Mouse (Mus musculus) brain, embryonic 14.5 days (tissue): ENCODE measurements at regions not wholly inside any gene's neighbourhood (a gene's known extent, or its start where the extent isn't known, plus 50 kb on each side); places are given as distances from the start of the nearest gene placed in this dataset.

Experiments
- DNase-seq: peaks from one replicate; pipeline ENCODE4 v3.0.0-alpha.2; 2011; ENCODE audit warnings: low read depth
- CTCF ChIP-seq: fragments of 200-500 bp; IDR thresholded peaks from 2 replicates; pipeline ENCODE4 v1.5.1; 2012; ENCODE audit warnings: inconsistent platforms, mild to moderate bottlenecking, moderate library complexity, borderline replicate concordance; ENCODE audit not compliant: insufficient read depth, insufficient read length; ENCODE audit errors: extremely low read depth
- POLR2A ChIP-seq: fragments of 200-500 bp; IDR thresholded peaks from 2 replicates; pipeline ENCODE4 v1.6.1; 2012; ENCODE audit warnings: mild to moderate bottlenecking, inconsistent platforms, borderline replicate concordance; ENCODE audit not compliant: poor library complexity, insufficient read depth, insufficient read length, severe bottlenecking; ENCODE audit errors: extremely low read depth

DNA sequence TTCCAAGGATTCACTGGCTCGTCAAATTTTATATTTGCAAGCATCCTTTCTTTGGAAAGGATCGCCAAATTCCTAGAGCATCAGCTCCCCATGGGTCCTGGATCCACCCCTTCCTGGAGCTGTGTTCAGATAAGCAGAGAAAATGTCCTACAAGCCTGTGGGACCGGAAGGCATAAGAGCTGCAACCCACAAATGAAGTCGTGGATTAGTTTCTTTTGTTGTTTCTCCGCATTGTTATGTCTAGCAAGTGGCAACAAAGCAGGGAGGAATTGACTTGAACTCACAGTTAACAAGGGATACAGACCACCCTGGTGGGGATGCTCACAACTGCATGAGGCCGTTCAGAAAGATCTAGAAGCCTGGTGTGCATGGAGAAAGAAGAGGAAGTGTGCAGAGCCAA is 406.4 kb downstream of the Med13l start:
- TF ChIP-seq CTCF (no peak), POLR2A (no peak)
- no peak for DNase-seq

- no peak for TF ChIP-seq CTCF
- TF ChIP-seq POLR2A, result no peak
- no peak for DNase-seq
These were observed 407.2 kb downstream of the Med13l start for GRCm38 (mm10) chr5:118967718-118968117.

DNA sequence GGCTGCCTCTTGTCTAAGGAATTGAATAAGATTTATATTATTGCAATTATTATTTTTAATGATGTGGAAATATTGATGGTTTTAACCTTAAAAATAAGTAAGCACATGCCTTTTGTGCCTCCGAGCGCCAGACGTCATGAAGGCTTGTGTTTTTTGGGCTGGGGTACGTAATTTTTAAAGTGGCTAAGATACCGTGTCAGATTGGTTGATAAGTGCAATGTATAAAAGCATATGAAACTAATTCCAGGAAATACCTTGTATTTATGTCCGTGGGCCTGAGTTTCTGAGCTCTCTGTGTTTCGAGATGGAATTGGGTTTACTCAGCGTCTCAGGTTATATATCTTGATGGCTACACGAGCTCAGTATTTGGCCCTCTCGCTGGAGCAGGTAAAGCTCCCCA is 414.7 kb downstream of the Med13l start:
- no peak for DNase-seq
- no peak for TF ChIP-seq POLR2A

GRCm38 (mm10) chr5:118978921-118979630 is 418.6 kb downstream of the Med13l start:
- no peak for DNase-seq
- TF ChIP-seq CTCF (no peak), POLR2A (no peak)

DNA sequence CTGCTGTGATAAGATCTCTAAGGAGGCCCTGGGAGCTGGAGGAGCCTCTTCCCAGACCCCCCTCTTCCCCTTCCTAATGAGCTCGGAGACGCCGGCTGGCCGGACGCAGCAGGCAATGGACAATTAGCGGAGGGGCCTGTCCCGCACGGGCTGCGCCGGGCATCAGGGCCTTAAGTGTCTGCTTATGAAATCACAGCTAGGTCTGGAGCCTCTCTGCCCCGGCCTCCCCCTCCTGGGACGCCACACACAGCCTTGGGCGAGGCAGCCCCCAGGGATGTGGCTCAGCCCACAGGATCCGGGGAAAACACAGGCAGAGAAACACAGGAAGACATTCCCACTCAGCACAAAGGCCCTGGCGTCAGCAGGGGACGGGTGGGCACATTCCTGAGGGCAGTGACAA is 420.6 kb downstream of the Med13l start:
- peak; percentile 44 for DNase-seq
- TF ChIP-seq CTCF, result no peak
- TF ChIP-seq POLR2A, result no peak

DNA sequence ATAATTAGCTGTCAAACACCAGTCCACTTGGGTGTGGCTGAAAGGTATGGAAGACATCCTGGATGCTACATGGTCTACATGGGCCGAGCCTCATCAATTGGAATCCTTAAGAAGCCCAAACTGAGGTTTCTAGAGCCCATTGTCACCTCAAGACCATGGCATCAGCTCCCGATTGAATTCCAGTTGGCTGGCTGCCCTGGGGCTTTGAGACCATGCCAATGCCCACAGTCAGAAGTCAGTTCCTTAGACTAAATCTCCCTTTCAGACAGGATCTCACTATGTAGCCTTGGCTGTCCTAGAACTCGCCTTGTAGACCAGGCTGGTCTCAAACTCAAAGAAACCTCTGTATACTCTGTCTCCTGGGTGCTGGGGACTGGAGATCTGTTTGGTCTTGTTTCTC is 423.8 kb downstream of the Med13l start:
- TF ChIP-seq CTCF (no peak), POLR2A (no peak)
- no peak for DNase-seq

DNA sequence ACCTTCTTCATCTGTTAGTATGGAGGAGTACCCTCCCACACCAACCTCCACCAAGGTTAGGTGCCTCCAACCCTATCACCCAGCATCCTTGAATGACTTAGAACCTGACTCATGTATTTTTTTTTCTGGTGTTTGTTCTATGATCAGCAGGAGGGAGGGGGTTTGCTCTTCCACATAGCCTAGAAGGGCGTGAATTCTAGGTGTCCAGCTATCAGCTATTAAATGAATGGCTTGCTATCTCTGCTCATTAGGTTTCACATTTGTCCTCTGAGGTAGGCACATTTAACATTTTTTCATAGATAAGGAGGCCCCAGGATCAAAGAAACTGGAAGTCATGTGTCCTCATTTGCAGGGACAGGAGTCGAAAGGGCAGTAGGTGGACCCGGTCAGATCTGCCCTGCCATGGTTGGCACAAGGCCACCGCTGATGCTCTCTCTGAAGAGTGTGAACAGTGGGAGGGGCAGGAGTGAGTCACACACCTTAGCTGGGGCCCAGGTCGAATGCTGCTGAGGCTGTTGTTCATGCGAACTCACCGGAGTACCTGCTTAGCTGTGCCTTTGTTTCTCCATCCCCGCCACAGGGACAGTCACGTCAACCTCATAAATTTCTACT is 424.4 kb downstream of the Med13l start:
- no peak for DNase-seq
- TF ChIP-seq POLR2A (no peak), CTCF (no peak)

DNA sequence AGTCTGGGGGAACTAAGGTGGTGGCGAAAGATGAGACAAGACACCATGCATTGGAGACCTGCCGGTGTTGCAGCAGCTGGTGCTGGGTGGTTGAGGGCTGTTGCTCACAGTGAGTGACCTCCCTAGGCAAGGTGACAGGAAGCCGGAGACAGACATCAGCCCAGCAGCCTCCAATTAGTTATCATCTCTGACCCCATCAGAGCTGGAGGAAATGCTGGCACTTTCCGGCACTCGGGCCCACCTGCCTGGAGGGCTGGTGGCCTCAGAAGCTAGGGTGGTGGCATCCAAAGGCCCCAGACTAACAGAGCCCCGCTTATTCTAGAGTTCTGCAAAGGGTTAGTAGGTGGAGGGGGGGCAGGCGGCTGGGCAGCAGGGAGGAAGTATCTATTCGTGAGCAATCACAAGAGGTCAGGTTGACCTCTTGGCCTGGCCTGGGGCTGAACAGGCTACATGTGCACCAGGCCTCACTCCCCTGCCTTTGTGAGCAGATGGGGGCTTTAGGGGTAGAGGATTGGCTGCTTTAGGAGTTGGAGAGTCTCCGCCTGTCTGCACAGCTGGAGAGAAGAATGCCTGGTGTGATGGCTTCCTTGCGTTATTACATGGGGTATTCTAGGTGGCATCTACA is 427.0 kb downstream of the Med13l start:
- no peak for TF ChIP-seq CTCF
- TF ChIP-seq POLR2A, result no peak
- no peak for DNase-seq

DNA sequence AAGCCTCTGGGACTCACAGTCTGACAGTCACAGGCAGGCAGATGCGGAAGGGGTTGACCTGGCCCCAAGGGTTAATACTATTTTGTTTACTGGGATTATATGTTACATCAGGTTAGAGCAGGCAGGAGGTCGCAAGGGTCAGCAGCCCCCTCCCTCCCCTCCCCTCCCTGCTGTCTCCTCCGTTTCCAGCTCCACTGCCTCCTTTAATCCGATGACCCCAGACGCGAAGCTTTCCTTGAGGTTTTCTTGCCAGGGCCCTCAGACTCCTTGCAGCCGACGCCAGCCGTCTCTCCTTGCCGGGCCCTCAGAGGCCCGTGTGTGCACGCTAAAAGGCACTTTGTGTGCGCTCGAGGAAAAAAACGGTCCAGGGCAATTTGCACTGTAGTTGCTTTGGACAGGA is 438.6 kb downstream of the Med13l start:
- no peak for TF ChIP-seq CTCF
- no peak for TF ChIP-seq POLR2A
- DNase-seq, result no peak

DNA sequence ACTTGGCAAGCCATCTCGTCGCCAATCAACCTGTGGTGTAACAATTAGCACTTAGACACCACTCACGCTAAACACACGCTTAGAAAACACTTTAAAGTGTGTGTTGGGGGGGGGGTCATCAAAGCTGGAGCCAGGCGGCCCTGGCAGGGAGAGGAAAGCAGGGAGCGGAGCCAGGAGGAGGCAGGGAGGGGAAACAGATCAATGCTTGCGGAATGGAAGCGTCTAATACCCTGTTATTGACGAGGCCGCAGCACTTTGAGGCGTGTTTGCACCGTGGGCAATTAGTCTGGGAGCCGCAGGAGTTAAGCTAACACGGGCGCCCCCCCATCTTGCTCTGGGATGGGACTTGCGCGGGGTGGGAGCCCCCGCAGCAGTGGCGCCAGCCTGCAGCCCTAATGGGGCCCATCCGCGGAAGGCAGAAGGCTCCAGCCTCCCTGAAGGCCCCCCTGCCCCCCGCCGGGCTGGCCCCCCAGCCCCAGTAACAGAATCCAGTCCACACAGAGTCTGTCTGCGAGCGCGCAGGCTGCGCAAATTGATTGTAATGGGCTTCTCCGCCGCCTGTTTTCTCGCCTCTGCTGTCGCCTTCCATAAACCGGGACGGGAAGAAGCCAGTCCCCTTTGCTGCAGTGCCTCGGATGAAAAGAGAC is 445.5 kb downstream of the Med13l start:
- TF ChIP-seq POLR2A (no peak), CTCF (no peak)
- DNase-seq, result peak; percentile 89

DNA sequence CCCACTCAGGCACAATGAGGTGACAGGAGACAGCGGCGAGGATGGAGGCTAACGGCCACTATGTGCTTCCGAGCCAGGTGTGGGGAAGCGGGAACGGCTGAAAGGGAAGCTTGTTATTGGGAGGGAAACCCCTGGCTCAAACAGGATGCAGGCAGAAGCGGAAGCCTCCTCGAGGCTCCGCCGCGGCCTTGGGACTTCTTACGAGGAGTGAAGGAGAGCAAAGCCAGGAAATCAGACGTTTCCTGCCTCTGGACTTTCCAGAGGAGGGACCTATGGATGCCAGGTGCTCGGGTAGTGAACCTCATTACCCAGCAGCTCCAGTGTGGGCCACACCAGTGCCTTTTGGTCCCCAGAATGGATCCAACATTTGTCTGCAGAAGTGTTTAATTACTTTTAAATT is 449.6 kb downstream of the Med13l start:
- TF ChIP-seq CTCF, result no peak
- TF ChIP-seq POLR2A, result no peak
- DNase-seq, result no peak
